Mouse (Mus musculus): Measurements from ENCODE around the gene Gm4791. TPM values are rescaled to one million over a fixed set of nuclear protein-coding genes. Genes with fewer than 3 reads are reported as not detected.

Gm4791 gene
- not detected for total RNA-seq (2021)
- long read RNA-seq, experiment 1 = 0 reads
- long read RNA-seq, experiment 2 = 0 reads

DNA sequence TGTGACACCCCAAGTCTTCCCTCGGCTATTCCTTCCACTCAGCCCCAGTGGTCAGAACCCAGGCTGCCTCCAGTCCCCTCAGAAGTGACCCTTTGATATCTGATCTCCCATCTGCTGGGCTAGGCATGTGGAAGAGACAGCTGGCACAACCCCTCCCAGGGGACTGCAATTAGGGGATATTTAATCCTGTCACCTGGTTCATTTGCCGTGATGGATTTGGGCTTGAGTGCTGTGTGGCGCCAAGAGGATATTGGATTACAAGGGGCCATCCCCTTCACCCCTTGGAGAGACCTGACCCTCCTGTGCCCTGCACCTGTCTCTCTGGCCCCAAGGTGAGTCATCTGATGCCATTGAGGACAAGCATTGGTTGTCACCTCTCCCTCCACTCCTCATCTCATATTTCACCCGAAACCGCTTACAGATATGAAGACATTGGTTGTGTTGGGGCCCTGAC lies at the start of gene Gm4791:
TSS of gene Gm4791 (plus strand) at position 404 of the 454 bp plus-strand sequence.
- DNase-seq = no peak

DNA sequence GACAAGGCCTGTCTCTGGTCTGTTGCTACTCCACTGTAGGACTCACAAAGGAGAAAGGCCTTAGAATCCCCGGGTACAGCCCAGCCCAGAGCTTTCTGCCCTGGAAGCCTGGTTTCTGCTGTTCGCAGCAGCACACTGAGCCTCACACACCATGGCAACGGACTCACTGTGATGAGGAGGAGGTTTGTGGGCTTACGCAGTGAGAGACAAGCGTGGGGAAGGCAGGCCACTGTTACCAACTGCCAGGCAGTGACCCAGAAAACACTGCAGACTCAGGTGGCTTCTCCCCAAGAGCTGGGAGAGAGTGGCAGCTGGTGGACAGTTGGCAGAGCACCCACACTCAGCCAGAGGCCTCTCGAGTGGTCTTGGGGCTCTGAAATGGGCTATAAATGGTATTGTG lies 42.3 kb upstream of the Gm4791 start:
- no peak for DNase-seq

- DNase-seq = no peak
Measured at GRCm38 (mm10) chr9:46957420-46957950, 41.1 kb upstream of the Gm4791 start.

DNA sequence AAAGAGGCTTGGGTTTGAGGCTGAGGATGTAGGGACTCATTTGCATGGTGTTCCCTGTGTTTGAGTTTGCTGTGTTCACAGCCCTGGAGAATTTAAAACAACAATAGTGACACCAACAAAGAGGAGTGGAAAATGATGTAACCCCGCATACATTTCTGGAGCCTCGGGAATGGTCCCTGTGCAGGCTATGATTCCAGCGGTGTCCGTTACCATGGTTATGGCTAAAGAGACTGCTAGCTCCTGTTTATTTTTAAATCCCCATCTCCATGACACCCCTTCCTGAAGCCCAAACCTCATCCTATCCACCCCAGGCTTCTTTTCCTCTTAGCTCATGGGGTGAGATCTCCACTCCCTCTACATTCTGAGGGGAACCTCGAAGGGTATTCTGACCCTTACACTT lies 32.5 kb upstream of the Gm4791 start:
- DNase-seq = no peak

DNA sequence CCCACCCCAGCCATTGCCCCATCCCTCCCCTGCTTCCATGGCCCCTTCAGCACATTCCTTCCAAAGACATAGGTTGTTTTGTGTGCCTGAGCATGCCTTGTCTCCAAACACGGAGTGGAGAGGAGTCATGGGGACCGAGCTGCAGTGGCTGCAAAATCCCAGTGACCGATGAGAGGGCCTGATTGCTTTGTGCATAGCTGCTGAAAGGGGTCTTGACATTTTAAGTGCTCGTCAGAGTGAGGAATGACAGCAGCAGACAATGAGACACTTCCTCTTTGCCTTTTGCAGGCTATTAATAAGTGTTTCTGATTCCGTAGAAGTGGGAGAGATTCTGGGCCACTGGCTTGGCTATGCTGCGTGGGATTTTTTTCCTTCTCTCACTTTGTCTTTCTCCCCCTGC lies 29.6 kb upstream of the Gm4791 start:
- DNase-seq = no peak

- DNase-seq = no peak
Measured at GRCm38 (mm10) chr9:46969406-46969805, 29.1 kb upstream of the Gm4791 start.

DNA sequence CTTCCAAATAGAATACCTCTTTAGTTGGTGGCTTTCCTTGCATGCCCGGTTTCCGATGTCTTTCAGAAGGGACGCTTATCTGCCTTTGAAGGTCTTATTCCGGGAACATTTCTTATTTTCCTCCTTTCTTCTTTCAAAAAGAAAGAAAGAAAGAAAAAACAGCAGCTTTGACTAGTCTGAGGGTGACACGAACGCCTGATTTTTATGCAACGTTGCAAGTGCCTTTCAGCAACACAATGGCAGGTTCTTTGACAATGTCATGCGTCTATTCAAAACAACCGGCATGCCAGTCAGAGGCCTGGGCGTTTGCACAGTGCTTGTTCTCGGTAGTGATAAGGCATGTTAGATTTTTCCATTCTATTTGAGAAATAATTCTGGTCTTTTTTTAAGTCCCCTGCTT lies 19.7 kb upstream of the Gm4791 start:
- DNase-seq = no peak

- no peak for DNase-seq
Measured at GRCm38 (mm10) chr9:46980111-46980510, 18.4 kb upstream of the Gm4791 start.

DNA sequence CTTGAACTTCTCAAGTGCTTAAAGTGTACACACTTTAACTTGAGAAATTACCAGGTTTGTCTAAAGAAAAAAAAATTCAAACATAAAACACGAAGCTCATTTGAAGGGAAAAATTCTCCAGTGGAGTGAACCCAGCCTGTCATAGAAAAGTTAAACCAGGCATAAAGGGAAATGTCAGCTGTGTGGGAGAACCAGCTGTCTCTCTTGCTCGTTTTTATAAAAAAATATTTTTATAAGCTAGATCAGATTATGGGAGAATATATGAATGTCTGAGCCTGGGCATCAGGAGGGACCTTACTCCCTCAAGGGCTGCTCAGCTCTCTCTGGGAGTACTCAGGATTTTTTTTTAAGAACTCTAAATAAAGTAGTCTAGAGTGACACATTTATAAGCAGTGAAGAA lies 15.1 kb upstream of the Gm4791 start:
- no peak for DNase-seq

- DNase-seq = no peak
Measured at GRCm38 (mm10) chr9:47041569-47041968, 43.0 kb downstream of the Gm4791 start.

All from heart, adult 18-20 months (tissue).